Comparison of ENCODE assay signal across 21 mouse cellular contexts in genomic region chr12:106607655-106608337, GRCm38 (mm10).
A peak's percentile ranks its signal among the peaks of the same experiment; 100 is the strongest.
DNase-seq lines count a peak whose midpoint lies in the region; ATAC-seq lines count a peak whose summit lies in the region.
"Had no signal": no experiment of that assay in that cellular context is flagged by ENCODE, and none has a peak within 500 bp of the region (broad histone marks: within the 10 kb centered on the region; RNA-seq: fewer than 3 reads in every experiment).

No protein-coding gene starts in this region.

- no peak overlapping the region for H3K9ac ChIP-seq in forebrain, embryonic 13.5 days
- H3K9ac ChIP-seq in midbrain, embryonic 11.5 days (ENCODE audit: low read length): no peak overlapping the region
- no peak overlapping the region for H3K9ac ChIP-seq in neural tube, embryonic 13.5 days
- H3K9ac ChIP-seq: liver, postnatal 0 days had no signal

- H3K27me3 ChIP-seq in forebrain, embryonic 10.5 days (ENCODE audit: poor library complexity, severe bottlenecking): no peaks in the 10 kb centered on the region
- H3K27me3 ChIP-seq in forebrain, embryonic 13.5 days: no peaks in the 10 kb centered on the region
- H3K27me3 ChIP-seq in megakaryocyte, embryonic 14.5 days (replicated peaks): no peaks in the 10 kb centered on the region
- H3K27me3 ChIP-seq in midbrain, embryonic 11.5 days (ENCODE audit: control insufficient read depth, insufficient read depth, low read length): no peaks in the 10 kb centered on the region
- H3K27me3 ChIP-seq in neural tube, embryonic 13.5 days: no peaks in the 10 kb centered on the region

- no peaks in the 10 kb centered on the region for H3K9me3 ChIP-seq in forebrain, embryonic 10.5 days
- H3K9me3 ChIP-seq in forebrain, embryonic 13.5 days (replicated peaks): no peaks in the 10 kb centered on the region
- peaks cover 76% of the 10 kb centered on the region for H3K9me3 ChIP-seq in megakaryocyte, embryonic 14.5 days
- H3K9me3 ChIP-seq in midbrain, embryonic 11.5 days (ENCODE audit: control insufficient read depth, low read length): no peaks in the 10 kb centered on the region
- H3K9me3 ChIP-seq in neural tube, embryonic 13.5 days: no peaks in the 10 kb centered on the region

- 80% methylated on average over 11 of the region's 11 CpGs for WGBS in forebrain, embryonic 10.5 days
- WGBS in forebrain, embryonic 13.5 days: 45% methylated on average over 11 of the region's 11 CpGs
- WGBS in midbrain, embryonic 11.5 days: 74% methylated on average over 11 of the region's 11 CpGs
- 40% methylated on average over 11 of the region's 11 CpGs for WGBS in neural tube, embryonic 13.5 days

- H3K27ac ChIP-seq in forebrain, embryonic 10.5 days: peak overlapping the region; percentile 40; the same call in 1 of the 2 replicates
- H3K27ac ChIP-seq in forebrain, embryonic 13.5 days: no peak overlapping the region
- H3K27ac ChIP-seq in midbrain, embryonic 11.5 days (ENCODE audit: low read depth, low read length): no peak overlapping the region
- H3K27ac ChIP-seq in neural tube, embryonic 13.5 days (replicated peaks): peak overlapping the region; percentile 62
- H3K27ac ChIP-seq: layer of hippocampus, adult 2 months; macrophage had no signal

- H3K4me3 ChIP-seq in forebrain, embryonic 10.5 days: no peak overlapping the region
- no peak overlapping the region for H3K4me3 ChIP-seq in forebrain, embryonic 13.5 days
- peak overlapping the region; percentile 60 for H3K4me3 ChIP-seq in megakaryocyte, embryonic 14.5 days (replicated peaks)
- no peak overlapping the region for H3K4me3 ChIP-seq in midbrain, embryonic 11.5 days (ENCODE audit: low read depth, low read length)
- no peak overlapping the region for H3K4me3 ChIP-seq in neural tube, embryonic 13.5 days
- H3K4me3 ChIP-seq: layer of hippocampus, adult 2 months had no signal

- DNase-seq in forebrain, embryonic 10.5 days (ENCODE audit: extremely low spot score, low spot score): no peak
- DNase-seq in midbrain, embryonic 11.5 days (ENCODE audit: low spot score, missing footprints): peak; percentile 47
- no peak for DNase-seq in urinary bladder, adult 18-20 months (ENCODE audit: low spot score in 2 of 2)
- no peak for DNase-seq in right cerebral cortex, postnatal 10 days (ENCODE audit: low spot score in 2 of 2)
- DNase-seq: adrenal gland, postnatal 10 days; cerebellum, adult 9-10 months; gastrocnemius, postnatal 10 days; kidney, adult 9 months; kidney, postnatal 25 days; layer of hippocampus, postnatal 36 days; liver, postnatal 0 days; right cerebral cortex, postnatal 25 days had no signal

- no peak for ATAC-seq in forebrain, embryonic 13.5 days
- ATAC-seq in megakaryocyte, adult 5-6 weeks (ENCODE audit: poor library complexity, severe bottlenecking): no peak
- peak; percentile 50; the same call in 1 of the 2 replicates for ATAC-seq in midbrain, embryonic 11.5 days (ENCODE audit: low FRiP score)
- peak; percentile 61 for ATAC-seq in neural tube, embryonic 13.5 days (ENCODE audit: low read depth)
- ATAC-seq: intestine, embryonic 16.5 days; liver, postnatal 0 days; lung, postnatal 0 days had no signal

- no peak overlapping the region for H3K4me2 ChIP-seq in forebrain, embryonic 13.5 days
- no peak overlapping the region for H3K4me2 ChIP-seq in midbrain, embryonic 11.5 days
- H3K4me2 ChIP-seq in neural tube, embryonic 13.5 days: no peak overlapping the region
- H3K4me2 ChIP-seq: heart, embryonic 11.5 days had no signal

- H3K4me1 ChIP-seq in forebrain, embryonic 10.5 days: peaks cover 19% of the 10 kb centered on the region
- H3K4me1 ChIP-seq in forebrain, embryonic 13.5 days: peaks cover 9% of the 10 kb centered on the region; the same call in 1 of the 2 replicates
- no peaks in the 10 kb centered on the region for H3K4me1 ChIP-seq in megakaryocyte, embryonic 14.5 days
- no peaks in the 10 kb centered on the region for H3K4me1 ChIP-seq in midbrain, embryonic 11.5 days (ENCODE audit: control insufficient read depth, insufficient read depth, low read length)
- peaks cover 13% of the 10 kb centered on the region for H3K4me1 ChIP-seq in neural tube, embryonic 13.5 days (replicated peaks)

- no peaks in the 10 kb centered on the region for H3K36me3 ChIP-seq in forebrain, embryonic 10.5 days (replicated peaks)
- no peaks in the 10 kb centered on the region for H3K36me3 ChIP-seq in forebrain, embryonic 13.5 days (ENCODE audit: poor library complexity, severe bottlenecking)
- no peaks in the 10 kb centered on the region for H3K36me3 ChIP-seq in megakaryocyte, embryonic 14.5 days (replicated peaks; ENCODE audit: low read length)
- no peaks in the 10 kb centered on the region for H3K36me3 ChIP-seq in midbrain, embryonic 11.5 days (ENCODE audit: control insufficient read depth, insufficient read depth, low read length)
- H3K36me3 ChIP-seq in neural tube, embryonic 13.5 days: no peaks in the 10 kb centered on the region

Comparison
In these comparisons a context has a peak if more than half of its experiments do, and no peak if none do; other contexts are left out.
1. H3K27ac ChIP-seq: peak in forebrain, embryonic 10.5 days (single experiment) and neural tube, embryonic 13.5 days (single experiment); none in forebrain, embryonic 13.5 days (single experiment) and midbrain, embryonic 11.5 days (single experiment).
2. ATAC-seq: peak in midbrain, embryonic 11.5 days (single experiment) and neural tube, embryonic 13.5 days (single experiment); none in forebrain, embryonic 13.5 days (single experiment) and megakaryocyte, adult 5-6 weeks (single experiment).